Mouse (Mus musculus) stomach, embryonic 16.5 days (tissue): ENCODE measurements around the gene Uts2. TPM values are rescaled to one million over a fixed set of nuclear protein-coding genes. Genes with fewer than 3 reads are reported as not detected.

Source experiments
- ATAC-seq: fragments of 200-750 bp; cut with Nextera tagmentation; 2 replicates; pipeline ENCODE4 v1.8.0; 2017; ENCODE audit warnings: moderate number of reproducible peaks, moderate TSS enrichment; ENCODE audit not compliant: insufficient read depth, low FRiP score
- H3K27ac ChIP-seq: fragments of 300-500 bp; sonication (generic); 2 replicates; pipeline ENCODE4 v1.5.1; 2014; ENCODE audit warnings: low read length
- H3K27me3 ChIP-seq: fragments of 300-500 bp; sonication (generic); 2 replicates; pipeline ENCODE4 v1.6.1; 2014; ENCODE audit warnings: low read length, control low read depth, mixed read lengths; ENCODE audit not compliant: control insufficient read depth, insufficient read depth
- H3K36me3 ChIP-seq: fragments of 300-500 bp; sonication (generic); 2 replicates; pipeline ENCODE4 v1.6.1; 2014; ENCODE audit warnings: low read length; ENCODE audit not compliant: control insufficient read depth, insufficient read depth
- H3K4me1 ChIP-seq: fragments of 300-500 bp; sonication (generic); 2 replicates; pipeline ENCODE4 v1.6.1; 2014; ENCODE audit warnings: low read length, control low read depth, mixed read lengths; ENCODE audit not compliant: control insufficient read depth, insufficient read depth
- H3K4me2 ChIP-seq: fragments of 300-500 bp; sonication (generic); 2 replicates; pipeline ENCODE4 v1.6.1; 2014; ENCODE audit warnings: low read depth, low read length, mixed read lengths
- H3K4me3 ChIP-seq: fragments of 300-500 bp; sonication (generic); replicated peaks from 2 replicates; pipeline ENCODE4 v1.5.1; 2014; ENCODE audit warnings: mild to moderate bottlenecking, low read length
- H3K9ac ChIP-seq: fragments of 300-500 bp; sonication (generic); 2 replicates; pipeline ENCODE4 v1.6.1; 2014; ENCODE audit warnings: low read length
- H3K9me3 ChIP-seq: fragments of 300-500 bp; sonication (generic); replicated peaks from 2 replicates; pipeline ENCODE4 v1.6.1; 2016; ENCODE audit warnings: low read length, control low read depth; ENCODE audit not compliant: control insufficient read depth
- WGBS: fragments of 180-500 bp; shearing (Covaris S2); extraction: QIAGEN DNeasy Blood & Tissue Kit; methylation state at CpG from one replicate; pipeline ENCODE4 v1.1.7; 2014; 5-methylcytosine and 5-hydroxymethylcytosine counted together
- polyA plus RNA-seq: library from polyadenylated mRNA; unstranded; fragments of >200 nt; fragmentation: Nextera tagmentation; extraction: Ambion mirVana; gene quantifications from 2 replicates; pipeline ENCODE4 v1.2.1, GENCODE M21; 2015

Uts2 gene
- polyA plus RNA-seq, 1 experiment from 2014 or later, result not detected

DNA sequence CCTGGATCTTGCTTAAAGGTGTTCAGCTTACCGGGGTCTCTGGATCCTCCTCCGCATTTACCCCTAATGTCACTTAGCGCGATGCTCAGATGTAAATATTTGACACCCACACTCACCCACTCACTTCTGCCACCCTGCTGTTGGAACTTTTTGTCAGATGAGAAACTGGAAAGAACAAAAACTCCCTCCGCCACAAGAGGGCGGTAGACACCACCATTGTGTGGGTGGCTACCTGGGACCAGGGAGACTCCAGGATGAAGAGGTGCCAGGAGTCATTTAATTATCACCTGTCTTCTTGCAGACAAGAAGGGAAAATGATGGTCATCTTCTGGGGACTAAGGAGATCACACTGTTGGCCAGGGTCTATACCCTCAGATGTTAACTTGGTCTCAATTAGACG lies 30.3 kb upstream of the Uts2 start:
- Histone ChIP-seq H3K4me1 (0 out of 2 replicates have a peak, but pooled peaks cover 7% of the 10 kb centered on the region), H3K9me3 (no peaks in the 10 kb centered on the region), H3K4me2 (no peak overlapping the region), H3K27ac (no peak overlapping the region), H3K4me3 (no peak overlapping the region), H3K36me3 (no peaks in the 10 kb centered on the region), H3K27me3 (no peaks in the 10 kb centered on the region), H3K9ac (no peak overlapping the region)
- 18% methylated on average over 7 of the region's 7 CpGs for WGBS
- no peak for ATAC-seq

DNA sequence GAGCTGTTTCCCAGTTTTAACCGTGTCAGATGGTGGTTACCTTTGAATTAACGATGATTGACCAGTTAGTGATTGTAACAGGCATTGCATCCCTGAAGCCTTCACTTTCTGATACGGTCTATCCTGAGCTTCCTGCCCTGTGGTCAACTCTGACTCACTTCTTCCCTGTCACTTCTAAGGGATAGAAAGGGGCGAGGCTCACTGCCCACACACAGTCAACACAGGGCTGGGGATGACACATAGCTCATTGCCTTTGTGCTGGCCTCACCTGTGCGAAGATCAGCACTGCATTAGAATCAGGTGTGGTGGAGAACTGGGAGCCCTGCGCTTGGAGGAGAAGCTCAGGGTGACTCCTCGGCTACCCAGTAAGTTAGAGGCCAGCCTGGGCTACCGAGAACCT lies 27.9 kb upstream of the Uts2 start:
- Histone ChIP-seq H3K36me3 (no peaks in the 10 kb centered on the region), H3K4me3 (no peak overlapping the region), H3K27ac (no peak overlapping the region), H3K9me3 (no peaks in the 10 kb centered on the region), H3K4me1 (0 out of 2 replicates have a peak, but pooled peaks cover 7% of the 10 kb centered on the region), H3K27me3 (no peaks in the 10 kb centered on the region), H3K9ac (no peak overlapping the region), H3K4me2 (no peak overlapping the region)
- no peak; the same call in 1 of the 2 replicates for ATAC-seq
- WGBS, result 70% methylated on average over 8 of the region's 8 CpGs

DNA sequence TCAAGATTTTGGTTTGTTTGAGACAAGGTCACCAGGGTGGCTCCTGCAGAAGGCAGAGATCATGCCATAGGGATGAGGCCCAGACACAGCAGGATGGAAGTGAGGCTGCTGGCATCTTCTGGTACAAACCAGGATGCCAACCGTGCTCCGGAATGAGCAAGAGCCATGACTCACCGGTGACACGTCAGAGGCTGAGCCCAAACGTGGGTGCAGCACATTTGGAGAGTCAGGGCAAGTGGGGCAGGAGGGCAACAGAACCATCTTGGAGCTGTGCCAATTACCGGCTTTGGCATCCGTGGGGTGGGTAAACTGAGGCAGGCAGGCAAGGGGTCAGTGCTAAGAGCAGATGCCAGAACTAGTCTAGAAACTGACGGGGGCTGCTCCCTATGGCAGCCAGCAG lies 23.6 kb upstream of the Uts2 start:
- Histone ChIP-seq H3K9ac (no peak overlapping the region), H3K27me3 (no peaks in the 10 kb centered on the region), H3K4me1 (no peaks in the 10 kb centered on the region), H3K36me3 (no peaks in the 10 kb centered on the region), H3K4me2 (no peak overlapping the region), H3K9me3 (no peaks in the 10 kb centered on the region), H3K27ac (no peak overlapping the region), H3K4me3 (no peak overlapping the region)
- no peak for ATAC-seq
- 75% methylated on average over 8 of the region's 8 CpGs for WGBS

DNA sequence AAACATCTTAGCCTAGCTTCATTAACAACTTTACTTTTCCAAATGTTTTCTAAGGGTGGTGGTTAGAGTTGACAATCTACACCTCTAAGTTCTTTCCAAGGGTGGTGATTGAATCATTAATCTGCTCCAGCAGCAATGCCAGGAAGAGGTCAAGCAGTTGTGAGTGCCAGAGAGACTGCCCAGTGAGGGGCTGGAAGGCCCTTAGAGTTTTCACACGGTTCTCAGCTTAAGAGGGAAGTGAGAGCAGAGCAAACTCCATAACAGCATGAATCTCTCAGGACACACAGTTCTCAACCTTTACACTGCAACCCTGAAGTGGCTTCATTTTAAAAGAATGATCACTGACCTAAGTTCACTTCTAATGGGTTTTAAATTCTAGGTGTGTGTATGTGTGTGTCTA lies 21.8 kb upstream of the Uts2 start:
- no peaks in the 10 kb centered on the region for H3K9me3 ChIP-seq
- H3K4me1 ChIP-seq, result no peaks in the 10 kb centered on the region
- no peaks in the 10 kb centered on the region for H3K27me3 ChIP-seq
- no peak overlapping the region for H3K27ac ChIP-seq
- H3K4me2 ChIP-seq, result no peak overlapping the region
- no peaks in the 10 kb centered on the region for H3K36me3 ChIP-seq
- WGBS, result 12% methylated on average over 1 of the region's 1 CpGs
- no peak overlapping the region for H3K9ac ChIP-seq
- ATAC-seq, result no peak
- H3K4me3 ChIP-seq, result no peak overlapping the region

DNA sequence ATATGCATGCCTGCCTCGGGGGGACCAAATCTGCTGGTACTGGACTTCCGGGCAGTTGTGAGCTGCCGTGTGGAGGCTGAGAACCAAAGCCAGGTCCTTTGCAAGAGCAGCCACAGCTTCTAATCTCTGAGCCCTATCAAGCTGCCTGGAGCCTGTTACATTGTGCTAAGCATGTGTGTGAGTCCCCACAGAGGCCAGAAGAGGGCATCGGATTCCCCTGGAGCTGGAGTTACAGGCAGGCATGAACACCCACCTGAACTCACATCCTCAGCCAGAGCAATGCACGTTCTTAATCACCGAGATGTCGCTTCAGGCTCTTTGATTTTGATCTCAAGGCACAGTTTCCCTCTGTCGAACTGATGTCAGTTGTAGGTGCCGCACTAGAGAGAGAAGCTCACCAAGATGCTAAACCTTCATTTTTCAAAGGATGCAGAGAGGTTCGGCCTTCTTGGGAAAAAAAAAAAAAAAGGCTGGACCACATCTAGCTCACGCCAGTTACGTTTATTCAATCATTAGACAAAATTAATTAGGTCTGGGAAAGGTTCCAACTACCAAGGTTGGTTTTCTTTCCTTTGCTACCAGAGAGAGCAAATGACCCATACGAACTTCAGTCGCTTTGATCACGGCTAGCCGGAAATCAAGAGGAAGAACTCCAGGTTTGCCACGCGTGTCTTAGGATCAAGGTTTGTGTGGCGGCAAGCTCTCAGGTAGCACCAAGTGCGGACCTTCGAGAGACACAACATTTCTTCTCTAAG lies 18.6 kb upstream of the Uts2 start:
- no peak for ATAC-seq
- no peaks in the 10 kb centered on the region for H3K4me1 ChIP-seq
- H3K4me2 ChIP-seq, result no peak overlapping the region
- H3K27me3 ChIP-seq, result no peaks in the 10 kb centered on the region
- H3K36me3 ChIP-seq, result no peaks in the 10 kb centered on the region
- H3K4me3 ChIP-seq, result no peak overlapping the region
- H3K9me3 ChIP-seq, result no peaks in the 10 kb centered on the region
- H3K27ac ChIP-seq, result no peak overlapping the region
- no peak overlapping the region for H3K9ac ChIP-seq
- 83% methylated on average over 21 of the region's 21 CpGs for WGBS

DNA sequence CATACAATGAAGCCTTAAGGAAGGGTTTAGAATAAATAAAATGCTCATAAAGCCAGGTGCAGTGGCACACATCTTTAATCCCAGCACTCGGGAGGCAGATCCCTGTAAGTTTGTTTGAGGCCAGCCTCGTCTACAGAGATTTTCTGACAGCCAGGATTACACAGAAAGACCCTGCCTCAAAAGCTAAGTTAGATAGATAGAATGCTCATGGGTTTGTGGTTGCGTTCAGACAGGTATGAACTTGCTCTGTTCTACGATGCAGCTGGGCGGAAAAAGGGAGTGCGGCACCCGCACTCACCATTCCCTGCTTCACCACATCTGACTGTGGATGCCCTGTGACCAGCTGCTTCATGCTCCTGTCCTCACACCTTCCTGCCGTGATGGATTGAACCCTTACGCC lies 17.4 kb upstream of the Uts2 start:
- 69% methylated on average over 9 of the region's 9 CpGs for WGBS
- no peak overlapping the region for H3K9ac ChIP-seq
- H3K4me3 ChIP-seq, result no peak overlapping the region
- H3K36me3 ChIP-seq, result no peaks in the 10 kb centered on the region
- no peaks in the 10 kb centered on the region for H3K9me3 ChIP-seq
- ATAC-seq, result no peak
- no peak overlapping the region for H3K27ac ChIP-seq
- H3K27me3 ChIP-seq, result no peaks in the 10 kb centered on the region
- no peak overlapping the region for H3K4me2 ChIP-seq
- H3K4me1 ChIP-seq, result no peaks in the 10 kb centered on the region

DNA sequence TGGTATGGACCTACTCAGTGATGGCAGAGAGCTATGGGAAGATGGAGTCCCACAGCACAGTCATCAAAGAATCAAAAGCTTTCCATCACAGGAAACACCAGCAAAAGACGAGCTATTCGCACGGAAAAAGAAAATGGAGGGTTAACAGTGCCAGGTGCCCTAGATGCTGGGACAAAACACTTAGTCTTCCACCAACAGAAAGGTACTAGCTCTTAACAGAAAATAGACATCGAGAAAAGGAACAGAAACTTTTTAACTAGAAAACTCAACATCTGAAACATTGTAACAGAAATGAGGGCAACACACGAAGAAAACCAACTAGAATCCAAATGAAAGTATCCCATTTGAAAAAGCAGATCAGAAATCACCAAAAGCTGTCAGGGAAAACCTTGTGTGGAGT lies 16.7 kb upstream of the Uts2 start:
- no peak overlapping the region for H3K27ac ChIP-seq
- H3K27me3 ChIP-seq, result no peaks in the 10 kb centered on the region
- no peak for ATAC-seq
- H3K4me1 ChIP-seq, result no peaks in the 10 kb centered on the region
- WGBS, result 88% methylated on average over 5 of the region's 5 CpGs
- no peaks in the 10 kb centered on the region for H3K9me3 ChIP-seq
- no peak overlapping the region for H3K9ac ChIP-seq
- no peaks in the 10 kb centered on the region for H3K36me3 ChIP-seq
- no peak overlapping the region for H3K4me3 ChIP-seq
- H3K4me2 ChIP-seq, result no peak overlapping the region

DNA sequence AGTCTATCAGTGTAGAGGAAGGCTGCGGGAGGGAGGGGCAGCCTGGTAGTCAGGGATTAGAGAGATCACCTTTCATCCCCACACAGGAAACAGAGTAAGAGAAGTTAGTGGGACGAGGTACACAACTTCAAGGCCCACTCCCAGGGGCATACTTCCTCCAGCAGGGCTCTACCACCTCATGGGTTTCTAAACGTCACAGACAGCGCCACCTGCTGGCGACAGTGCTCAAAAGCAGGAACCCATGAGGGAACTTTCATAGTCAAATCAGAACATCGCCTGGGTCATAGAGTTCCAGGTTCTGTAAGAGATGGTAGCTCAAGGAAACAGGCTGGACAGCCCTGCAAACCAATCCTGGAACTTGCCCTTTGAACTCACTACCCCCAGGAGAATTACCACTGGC lies 6.7 kb upstream of the Uts2 start:
- 49% methylated on average over 6 of the region's 6 CpGs for WGBS
- Histone ChIP-seq H3K4me1 (no peaks in the 10 kb centered on the region), H3K9me3 (no peaks in the 10 kb centered on the region), H3K9ac (no peak overlapping the region), H3K4me2 (no peak overlapping the region), H3K27ac (no peak overlapping the region), H3K36me3 (no peaks in the 10 kb centered on the region), H3K27me3 (no peaks in the 10 kb centered on the region), H3K4me3 (no peak overlapping the region)
- ATAC-seq, result no peak

DNA sequence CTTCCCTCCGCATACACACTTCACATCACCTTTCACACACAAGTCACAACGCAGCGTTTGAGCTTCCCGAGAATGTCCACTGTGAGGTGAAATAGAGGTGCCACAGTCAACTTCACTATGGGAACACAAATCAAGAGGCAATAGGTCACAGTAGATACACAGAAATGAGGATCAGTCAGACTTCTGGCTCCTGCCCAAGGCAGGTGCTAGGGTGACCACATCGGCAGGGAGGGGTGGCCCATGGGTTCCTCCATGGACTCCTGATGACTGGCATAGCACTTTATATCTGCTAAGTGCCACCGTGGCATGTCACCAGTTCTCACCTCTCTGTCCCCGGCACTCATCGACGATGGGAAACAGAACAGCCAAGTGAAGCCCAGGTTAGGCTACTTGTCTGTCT lies 1.7 kb downstream of the Uts2 start:
- no peaks in the 10 kb centered on the region for H3K4me1 ChIP-seq
- H3K4me3 ChIP-seq, result no peak overlapping the region
- no peaks in the 10 kb centered on the region for H3K9me3 ChIP-seq
- H3K27me3 ChIP-seq, result no peaks in the 10 kb centered on the region
- no peak for ATAC-seq
- H3K27ac ChIP-seq, result no peak overlapping the region
- no peaks in the 10 kb centered on the region for H3K36me3 ChIP-seq
- no peak overlapping the region for H3K9ac ChIP-seq
- no peak overlapping the region for H3K4me2 ChIP-seq
- 92% methylated on average over 9 of the region's 9 CpGs for WGBS
